In genomic region chr11:77737289-77737688, GRCm38 (mm10) we compare ENCODE assay signal across 9 mouse cellular contexts. TPM values are rescaled to one million over a fixed set of nuclear protein-coding genes. Genes with fewer than 3 reads are reported as not detected.
A peak's percentile ranks its signal among the peaks of the same experiment; 100 is the strongest.
DNase-seq lines count a peak whose midpoint lies in the region; ATAC-seq and TF ChIP-seq lines count a peak whose summit lies in the region.
"Had no signal": no experiment of that assay in that cellular context is flagged by ENCODE, and none has a peak within 500 bp of the region (broad histone marks: within the 10 kb centered on the region; RNA-seq: fewer than 3 reads in every experiment).

No protein-coding gene starts in this region.

- no peaks in the 10 kb centered on the region for H3K27me3 ChIP-seq in neural tube, embryonic 15.5 days (replicated peaks)
- no peaks in the 10 kb centered on the region for H3K27me3 ChIP-seq in liver, embryonic 14.5 days (ENCODE audit: control insufficient read depth, insufficient read depth, low read length)
- H3K27me3 ChIP-seq: hindbrain, embryonic 15.5 days had no signal

- H3K4me1 ChIP-seq in neural tube, embryonic 15.5 days: peaks cover 2% of the 10 kb centered on the region; the same call in 1 of the 2 replicates
- H3K4me1 ChIP-seq in liver, embryonic 14.5 days (replicated peaks; ENCODE audit: control insufficient read depth in 2 of 2, insufficient read depth in 2 of 2, low read length in 1 of 2): no peaks in the 10 kb centered on the region

- peak; percentile 95 for TF ChIP-seq CTCF in liver, embryonic 14.5 days (IDR thresholded peaks at IDR 0.05; ENCODE audit: low read depth)

- DNase-seq in neural tube, embryonic 10.5 days (ENCODE audit: extremely low spot score, low spot score): peak; percentile 88
- DNase-seq in c-Kit-positive CD71-negative TER-119-negative erythroid progenitor cells, embryonic 14.5 days (ENCODE audit: low read depth): peak; percentile 42
- peak; percentile 94 for DNase-seq in kidney, postnatal 10 days
- DNase-seq in liver, embryonic 14.5 days (ENCODE audit: low read depth in 3 of 3, low spot score in 3 of 3): peak; percentile 42 to 60 (median 54)
- peak; percentile 90 to 92 for DNase-seq in right cerebral cortex, adult 2 months (ENCODE audit: low spot score in 2 of 2)
- DNase-seq in urinary bladder, postnatal 10 days (ENCODE audit: low spot score): peak; percentile 56

- no peak for ATAC-seq in neural tube, embryonic 15.5 days (ENCODE audit: low FRiP score)
- peak; percentile 76 for ATAC-seq in frontal cortex, adult (ENCODE audit: low TSS enrichment)
- ATAC-seq in liver, embryonic 14.5 days (ENCODE audit: insufficient read depth): no peak

- WGBS in neural tube, embryonic 15.5 days: 2% methylated on average over 6 of the region's 6 CpGs
- WGBS in liver, embryonic 14.5 days (ENCODE audit: insufficient replicate concordance): 2% methylated on average over 6 of the region's 6 CpGs

- H3K36me3 ChIP-seq in neural tube, embryonic 15.5 days: no peaks in the 10 kb centered on the region
- H3K36me3 ChIP-seq in liver, embryonic 14.5 days (replicated peaks; ENCODE audit: control insufficient read depth, insufficient read depth, low read depth): no peaks in the 10 kb centered on the region
- H3K36me3 ChIP-seq: hindbrain, embryonic 15.5 days had no signal

- no peak overlapping the region for H3K4me2 ChIP-seq in neural tube, embryonic 15.5 days
- H3K4me2 ChIP-seq in liver, embryonic 14.5 days (ENCODE audit: low read depth): no peak overlapping the region
- H3K4me2 ChIP-seq: hindbrain, embryonic 15.5 days had no signal

- no peak overlapping the region for H3K27ac ChIP-seq in neural tube, embryonic 15.5 days (replicated peaks)
- H3K27ac ChIP-seq in liver, embryonic 14.5 days: no peak overlapping the region
- H3K27ac ChIP-seq: hindbrain, embryonic 15.5 days had no signal

- H3K9me3 ChIP-seq in neural tube, embryonic 15.5 days (replicated peaks): no peaks in the 10 kb centered on the region
- H3K9me3 ChIP-seq in liver, embryonic 14.5 days (ENCODE audit: control insufficient read depth, low read length): no peaks in the 10 kb centered on the region
- H3K9me3 ChIP-seq: hindbrain, embryonic 15.5 days had no signal

- no peak for TF ChIP-seq EP300 in liver, embryonic 14.5 days (IDR thresholded peaks at IDR 0.05; ENCODE audit: low read depth)

- H3K9ac ChIP-seq in neural tube, embryonic 15.5 days (replicated peaks): no peak overlapping the region
- no peak overlapping the region for H3K9ac ChIP-seq in liver, embryonic 14.5 days (replicated peaks)
- H3K9ac ChIP-seq: hindbrain, embryonic 15.5 days had no signal

- H3K4me3 ChIP-seq in neural tube, embryonic 15.5 days (replicated peaks): no peak overlapping the region
- no peak overlapping the region for H3K4me3 ChIP-seq in liver, embryonic 14.5 days (ENCODE audit: insufficient read depth in 1 of 2, low read depth in 2 of 2, low read length in 2 of 2)
- H3K4me3 ChIP-seq: hindbrain, embryonic 15.5 days had no signal

RNA-seq across cellular contexts. Expression of gene Cryba1, which starts 12.2 kb away (rescaled TPM):
- 0.61 TPM in 1 of 2 replicates, not detected in the other for polyA plus RNA-seq in neural tube, embryonic 15.5 days (2015; fragmentation: Nextera tagmentation; extraction: Ambion mirVana)
- not detected in 2 replicates for polyA plus RNA-seq in liver, embryonic 14.5 days (2012; rRNA removed)
- polyA plus RNA-seq in liver, embryonic 14.5 days (2014; fragmentation: Nextera tagmentation; extraction: Ambion mirVana): not detected in 2 replicates

RNA-seq across cellular contexts. Expression of gene Myo18a, which starts 25.8 kb away (rescaled TPM):
- polyA plus RNA-seq in neural tube, embryonic 15.5 days (2015; fragmentation: Nextera tagmentation; extraction: Ambion mirVana): 39.6 and 40.8 TPM in 2 replicates
- polyA plus RNA-seq in liver, embryonic 14.5 days (2012; rRNA removed): 10.6 and 15.4 TPM in 2 replicates
- 13.5 and 14.3 TPM in 2 replicates for polyA plus RNA-seq in liver, embryonic 14.5 days (2014; fragmentation: Nextera tagmentation; extraction: Ambion mirVana)

RNA-seq across cellular contexts. Expression of gene Gm10277, which starts 50.3 kb away (rescaled TPM):
- 1.5 and 1.8 TPM in 2 replicates for polyA plus RNA-seq in neural tube, embryonic 15.5 days (2015; fragmentation: Nextera tagmentation; extraction: Ambion mirVana)
- polyA plus RNA-seq in liver, embryonic 14.5 days (2012; rRNA removed): not detected in 2 replicates
- polyA plus RNA-seq in liver, embryonic 14.5 days (2014; fragmentation: Nextera tagmentation; extraction: Ambion mirVana): 0.11 and 0.18 TPM in 2 replicates

RNA-seq across cellular contexts. Expression of gene Nufip2, which starts 51.3 kb away (rescaled TPM):
- polyA plus RNA-seq in neural tube, embryonic 15.5 days (2015; fragmentation: Nextera tagmentation; extraction: Ambion mirVana): 3.4 and 4.8 TPM in 2 replicates
- polyA plus RNA-seq in liver, embryonic 14.5 days (2012; rRNA removed): 5.8 and 7.6 TPM in 2 replicates
- polyA plus RNA-seq in liver, embryonic 14.5 days (2014; fragmentation: Nextera tagmentation; extraction: Ambion mirVana): 1.2 and 1.9 TPM in 2 replicates

Comparison
In these comparisons a context has a peak if more than half of its experiments do, and no peak if none do; other contexts are left out.
1. DNase-seq: peak in every context shown above with its lines; median percentile 94 in kidney, postnatal 10 days; 91 in right cerebral cortex, adult 2 months; 88 in neural tube, embryonic 10.5 days; 56 in urinary bladder, postnatal 10 days; 54 in liver, embryonic 14.5 days; 42 in c-Kit-positive CD71-negative TER-119-negative erythroid progenitor cells, embryonic 14.5 days.